Mouse (Mus musculus): ENCODE data around the gene Foxp1. TPM values are rescaled to one million over a fixed set of nuclear protein-coding genes. Genes with fewer than 3 reads are reported as not detected.
A peak's percentile ranks its signal among the peaks of the same experiment; 100 is the strongest.

The Foxp1 gene
- polyA plus RNA-seq, 1 experiment, result 68.1 TPM

DNA sequence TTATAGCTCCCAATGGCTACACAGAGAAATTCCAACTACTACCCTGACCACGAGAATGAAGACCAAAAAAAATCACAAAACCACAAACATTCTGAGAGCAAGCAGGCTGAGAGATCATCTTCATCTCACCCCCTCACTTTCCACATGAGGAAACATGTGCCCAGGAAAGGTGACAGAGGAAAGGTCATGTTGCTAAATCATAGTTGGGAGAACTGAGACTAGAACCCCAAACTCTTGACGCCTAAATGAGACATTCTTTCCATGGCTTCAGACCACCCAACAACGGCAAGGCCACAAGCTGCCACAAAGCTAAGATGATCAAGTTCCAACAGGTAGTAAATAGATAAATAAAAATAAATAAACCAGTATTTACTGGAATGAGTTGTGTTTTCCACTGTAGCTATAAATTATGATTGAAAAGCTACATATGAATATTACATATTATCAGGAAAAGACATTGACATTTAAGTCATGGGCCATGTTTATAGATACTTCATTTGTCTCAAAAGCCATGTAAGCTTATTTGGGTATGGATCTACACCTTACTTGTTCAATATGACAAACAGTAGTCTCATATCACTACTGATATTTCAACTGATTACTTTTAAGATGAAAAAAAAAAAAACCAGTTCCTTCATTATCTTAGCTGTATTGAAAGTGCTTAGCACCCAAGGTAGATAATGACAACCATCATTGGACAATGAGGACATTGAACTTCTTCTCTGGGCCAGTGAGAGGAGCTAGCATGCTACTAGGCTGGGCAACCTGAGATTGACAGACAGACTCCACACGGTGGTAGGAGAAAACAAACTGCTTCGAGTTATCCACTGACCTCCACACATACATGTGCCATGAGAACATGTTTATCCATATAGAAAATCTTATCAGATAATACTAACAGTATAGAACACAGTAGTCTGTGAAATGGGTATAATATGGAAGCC lies 476.4 kb downstream of the Foxp1 start:
- DNase-seq (ENCODE audit: low read depth), result no peak
- TF ChIP-seq CTCF (IDR thresholded peaks at IDR 0.05; ENCODE audit: borderline replicate concordance, extremely low read depth, insufficient read depth, insufficient read length) (no peak), POLR2A (IDR thresholded peaks at IDR 0.05; ENCODE audit: borderline replicate concordance, extremely low read depth, insufficient read depth, insufficient read length, poor library complexity, severe bottlenecking) (no peak)

DNA sequence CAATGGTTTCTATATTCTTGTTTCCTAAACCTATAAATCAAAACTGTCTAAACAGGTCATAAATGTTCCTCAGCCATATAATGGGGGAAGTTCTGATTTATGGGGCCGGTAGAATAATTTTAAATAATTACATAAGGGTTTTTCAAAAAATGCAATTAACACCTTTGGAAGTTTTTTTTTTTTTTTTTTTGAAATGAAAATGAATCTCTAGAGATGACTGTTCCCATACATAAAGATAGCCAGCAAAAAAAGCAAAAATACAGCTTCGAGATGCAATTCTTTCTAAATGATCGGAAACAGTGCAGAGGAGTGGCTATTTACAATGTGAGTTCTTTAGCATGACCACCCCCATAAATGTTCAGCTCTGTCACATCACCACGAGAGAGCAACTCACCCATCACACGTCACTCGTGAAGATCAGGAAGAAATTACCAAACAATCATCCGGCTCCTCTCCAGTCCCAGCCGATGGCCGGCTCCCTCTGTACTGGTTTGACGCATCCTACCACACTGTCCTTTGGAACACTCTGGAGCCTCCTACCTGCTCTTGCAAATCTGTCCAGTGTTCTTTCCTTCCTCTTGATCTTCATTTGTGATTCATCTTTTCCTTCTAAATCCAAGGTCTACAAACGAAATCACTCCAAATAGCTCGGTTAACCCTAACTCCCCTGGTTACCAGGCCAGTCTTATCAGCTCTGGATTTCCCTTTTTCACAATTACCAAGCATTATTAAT lies 478.4 kb downstream of the Foxp1 start:
- no peak for TF ChIP-seq CTCF (IDR thresholded peaks at IDR 0.05; ENCODE audit: borderline replicate concordance, extremely low read depth, insufficient read depth, insufficient read length)
- no peak for TF ChIP-seq POLR2A (IDR thresholded peaks at IDR 0.05; ENCODE audit: borderline replicate concordance, extremely low read depth, insufficient read depth, insufficient read length, poor library complexity, severe bottlenecking)
- DNase-seq (ENCODE audit: low read depth), result no peak

DNA sequence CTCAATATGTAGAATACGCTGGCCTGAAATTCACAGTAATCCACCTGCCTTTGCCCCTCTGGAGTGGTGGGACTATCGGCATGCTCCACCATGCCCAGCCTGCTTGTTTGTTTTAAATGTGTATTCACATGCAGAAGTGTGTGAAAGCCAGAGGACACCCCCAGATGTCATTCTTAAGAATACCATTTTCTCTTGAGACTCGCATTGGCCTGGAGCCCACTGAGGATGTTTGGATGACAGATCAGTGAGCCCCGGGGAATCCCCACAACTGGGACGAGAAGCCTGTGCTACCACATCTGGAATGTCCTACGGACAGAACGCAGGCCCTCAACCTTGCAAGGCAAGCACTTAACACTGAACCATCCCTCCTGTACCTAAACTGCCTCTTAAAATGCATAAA lies 479.3 kb downstream of the Foxp1 start:
- TF ChIP-seq CTCF (IDR thresholded peaks at IDR 0.05; ENCODE audit: borderline replicate concordance, extremely low read depth, insufficient read depth, insufficient read length), result no peak
- DNase-seq (ENCODE audit: low read depth), result no peak

DNA sequence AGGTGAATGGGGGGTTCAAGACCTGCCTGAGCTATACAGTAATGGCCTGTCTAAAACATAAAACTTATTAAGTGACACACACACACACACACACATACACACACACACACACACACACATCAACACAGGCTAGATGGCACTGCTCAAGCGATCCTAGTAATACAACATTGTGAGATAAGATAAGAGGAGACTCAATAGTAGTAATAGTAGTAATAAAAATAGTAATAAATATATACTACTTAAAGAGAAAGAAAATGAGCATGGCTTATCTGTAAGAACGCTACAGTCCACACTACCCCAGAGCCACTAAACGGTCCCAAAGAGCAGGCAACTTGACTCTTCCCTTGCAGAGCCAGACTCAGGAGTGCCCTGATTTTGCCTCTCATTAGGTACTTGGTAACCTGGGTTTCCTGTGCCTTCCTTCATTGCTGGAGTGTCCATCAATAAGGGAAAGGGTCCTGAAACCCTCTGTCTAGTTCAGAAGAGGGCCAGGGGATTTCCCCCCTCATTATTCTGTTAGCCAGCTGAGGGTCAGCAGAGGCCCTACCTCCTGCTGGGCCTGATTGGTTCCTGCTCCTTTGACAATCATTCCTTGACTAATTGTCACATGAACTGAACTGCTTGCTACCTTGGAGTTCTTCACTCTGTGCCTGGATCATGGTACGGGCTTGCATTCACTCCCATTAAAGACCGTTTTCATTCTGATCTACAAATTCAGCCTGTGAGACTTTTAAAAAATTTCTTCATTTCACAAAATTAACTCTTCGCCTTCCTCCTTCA lies 480.2 kb downstream of the Foxp1 start:
- DNase-seq (ENCODE audit: low read depth), result no peak
- TF ChIP-seq POLR2A (IDR thresholded peaks at IDR 0.05; ENCODE audit: borderline replicate concordance, extremely low read depth, insufficient read depth, insufficient read length, poor library complexity, severe bottlenecking) (no peak), CTCF (IDR thresholded peaks at IDR 0.05; ENCODE audit: borderline replicate concordance, extremely low read depth, insufficient read depth, insufficient read length) (no peak)

DNA sequence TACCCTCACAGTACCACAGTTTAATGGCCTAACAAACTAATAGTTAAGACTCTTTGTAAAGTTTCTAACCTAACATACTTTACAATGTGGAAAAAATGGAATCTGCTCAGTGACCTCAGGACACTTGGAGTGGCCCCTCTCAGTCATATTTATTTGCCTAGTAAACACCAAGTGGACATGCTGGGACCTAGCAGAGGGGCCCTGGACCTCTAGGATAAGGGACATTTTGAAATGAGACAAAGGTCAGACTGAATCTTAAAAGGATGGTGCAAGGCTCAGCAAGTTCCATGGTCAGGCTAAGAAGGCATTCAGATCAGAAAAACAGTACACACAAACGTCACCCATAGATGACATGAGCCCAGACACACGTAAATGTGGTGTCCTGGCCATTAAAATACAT lies 483.5 kb downstream of the Foxp1 start:
- no peak for TF ChIP-seq POLR2A (IDR thresholded peaks at IDR 0.05; ENCODE audit: borderline replicate concordance, extremely low read depth, insufficient read depth, insufficient read length, poor library complexity, severe bottlenecking)
- DNase-seq (ENCODE audit: low read depth), result no peak

DNA sequence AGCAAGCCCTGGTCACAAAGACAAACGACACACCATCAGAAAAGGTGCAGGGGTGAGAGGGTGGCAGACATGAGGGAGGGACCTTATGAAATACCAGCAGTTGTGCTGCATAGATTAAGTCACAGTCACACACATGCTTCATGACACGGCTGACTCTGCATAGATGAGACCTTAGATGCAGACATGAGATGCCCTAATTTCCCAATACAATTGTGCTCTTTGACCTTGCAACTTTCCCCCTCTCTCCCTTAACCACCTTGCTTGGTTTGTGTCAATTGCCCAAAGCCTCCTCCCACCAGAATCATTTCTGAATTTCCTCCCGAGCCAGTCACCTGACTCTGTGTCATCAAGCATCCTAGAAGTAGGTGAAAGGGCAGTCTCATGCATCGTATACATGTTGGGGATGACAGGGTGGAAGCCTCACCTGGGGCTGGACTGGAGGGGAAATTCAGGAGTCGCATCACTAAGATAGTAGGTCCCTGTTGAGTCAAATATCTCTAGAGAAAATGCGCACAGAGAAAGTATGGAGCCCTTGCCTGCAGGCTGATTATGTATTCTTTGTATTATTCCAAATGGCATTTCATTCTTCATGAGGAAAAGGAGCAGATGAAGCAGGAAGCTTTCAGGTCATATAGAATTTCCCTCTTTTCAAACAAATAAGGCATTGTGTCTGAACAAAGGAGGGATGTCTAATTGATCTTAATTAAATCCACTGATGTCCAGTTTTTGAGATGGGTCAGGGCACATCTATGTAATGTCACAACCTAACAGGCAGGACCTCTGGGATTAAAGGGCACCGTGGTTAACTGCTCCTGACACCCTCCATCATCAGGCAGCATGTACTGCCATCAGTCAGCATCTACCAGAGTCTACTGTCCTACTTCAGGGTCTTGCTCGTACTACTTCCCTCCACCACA lies 486.8 kb downstream of the Foxp1 start:
- DNase-seq (ENCODE audit: low read depth), result no peak
- TF ChIP-seq POLR2A (IDR thresholded peaks at IDR 0.05; ENCODE audit: borderline replicate concordance, extremely low read depth, insufficient read depth, insufficient read length, poor library complexity, severe bottlenecking), result no peak
- TF ChIP-seq CTCF (IDR thresholded peaks at IDR 0.05; ENCODE audit: borderline replicate concordance, extremely low read depth, insufficient read depth, insufficient read length), result no peak

DNA sequence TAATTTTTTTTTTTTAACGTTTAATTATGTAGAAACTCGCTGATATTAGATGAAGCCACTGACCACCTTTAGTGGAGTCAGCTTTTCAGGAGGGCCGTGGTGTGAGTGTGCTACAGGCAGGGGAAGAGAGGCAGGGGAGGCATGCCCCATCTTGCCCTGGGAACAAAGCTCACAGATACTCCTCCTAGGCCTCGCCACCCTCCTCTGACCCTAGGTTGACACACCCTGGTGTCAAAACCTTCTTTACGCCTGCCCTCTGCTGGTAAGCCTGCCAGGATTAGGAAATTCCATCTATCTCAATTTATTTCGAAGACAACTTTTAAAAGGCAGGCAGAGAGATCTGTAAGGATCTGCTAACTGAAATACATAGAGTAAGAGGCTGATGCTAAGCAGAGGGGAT lies 489.5 kb downstream of the Foxp1 start:
- TF ChIP-seq CTCF (IDR thresholded peaks at IDR 0.05; ENCODE audit: borderline replicate concordance, extremely low read depth, insufficient read depth, insufficient read length) (peak; percentile 35; the same call in 1 of the 2 replicates), POLR2A (IDR thresholded peaks at IDR 0.05; ENCODE audit: borderline replicate concordance, extremely low read depth, insufficient read depth, insufficient read length, poor library complexity, severe bottlenecking) (no peak)
- no peak for DNase-seq (ENCODE audit: low read depth)

DNA sequence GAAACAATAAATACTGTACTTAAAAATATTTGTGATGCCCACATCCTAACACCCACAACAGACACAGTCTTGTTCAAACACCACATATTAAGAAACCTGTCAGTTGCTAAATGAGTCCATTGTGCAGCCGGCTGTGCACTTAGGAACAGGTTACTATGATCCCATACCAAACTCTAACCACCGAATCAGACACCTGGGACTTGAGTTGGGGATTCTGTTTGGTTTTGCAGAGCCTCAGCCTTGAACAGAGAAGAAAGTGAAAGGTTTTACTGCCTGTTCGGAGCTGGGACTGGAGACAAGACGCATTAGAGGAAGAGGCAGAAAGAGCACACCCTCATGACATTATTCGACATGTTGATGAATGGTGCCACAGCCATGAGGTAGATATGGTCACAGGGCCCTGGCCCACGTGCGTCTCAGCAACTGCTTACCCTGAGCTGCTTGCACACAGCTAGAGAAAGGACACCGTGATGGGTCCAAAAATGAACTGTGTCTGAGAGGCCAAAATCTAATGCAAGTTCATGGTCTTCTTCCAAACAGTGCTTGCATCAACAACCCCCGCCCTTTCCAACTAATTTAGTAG lies 491.1 kb downstream of the Foxp1 start:
- TF ChIP-seq POLR2A (IDR thresholded peaks at IDR 0.05; ENCODE audit: borderline replicate concordance, extremely low read depth, insufficient read depth, insufficient read length, poor library complexity, severe bottlenecking), result no peak
- TF ChIP-seq CTCF (IDR thresholded peaks at IDR 0.05; ENCODE audit: borderline replicate concordance, extremely low read depth, insufficient read depth, insufficient read length), result no peak
- no peak for DNase-seq (ENCODE audit: low read depth)

DNA sequence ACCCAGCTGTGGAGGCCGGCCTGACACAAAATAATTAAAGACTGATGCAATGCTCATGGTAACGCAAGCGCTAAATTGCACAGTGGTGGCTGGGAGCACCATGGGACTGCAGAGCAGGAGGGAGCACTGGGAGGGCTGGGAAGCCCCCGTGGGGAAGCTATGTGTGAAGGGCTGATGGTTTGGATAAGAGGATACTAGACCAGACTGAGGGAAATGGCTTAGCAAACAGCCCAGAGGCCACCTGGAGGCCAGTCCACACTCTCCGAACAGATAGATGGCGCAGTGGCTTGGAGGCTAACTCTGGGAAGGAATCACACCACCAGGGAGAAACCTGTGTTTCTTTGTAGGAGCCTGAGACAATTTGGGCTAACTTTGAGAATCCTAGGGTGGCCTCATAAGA lies 492.3 kb downstream of the Foxp1 start:
- TF ChIP-seq POLR2A (IDR thresholded peaks at IDR 0.05; ENCODE audit: borderline replicate concordance, extremely low read depth, insufficient read depth, insufficient read length, poor library complexity, severe bottlenecking), result no peak
- peak; percentile 44; the same call in 1 of the 2 replicates for TF ChIP-seq CTCF (IDR thresholded peaks at IDR 0.05; ENCODE audit: borderline replicate concordance, extremely low read depth, insufficient read depth, insufficient read length)
- DNase-seq (ENCODE audit: low read depth), result peak; percentile 50

DNA sequence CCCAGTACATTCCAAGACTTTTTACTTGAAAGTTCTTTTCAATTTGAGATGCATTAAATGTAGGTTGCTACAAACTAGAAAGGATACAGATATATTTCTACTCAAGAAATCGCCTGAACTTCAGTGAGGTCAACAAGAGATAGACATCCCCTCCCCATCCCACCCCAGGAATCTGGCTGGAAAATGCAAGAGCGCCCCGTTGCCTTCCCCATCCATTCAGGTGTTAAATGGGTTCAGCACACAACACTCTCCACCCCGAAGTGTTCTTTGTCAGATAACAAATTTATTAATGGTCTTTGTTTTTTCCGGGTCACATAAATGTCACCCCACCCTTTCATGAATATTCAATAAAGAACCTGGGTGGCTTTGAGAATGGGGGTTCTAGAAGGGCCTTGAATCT lies 493.1 kb downstream of the Foxp1 start:
- no peak for TF ChIP-seq CTCF (IDR thresholded peaks at IDR 0.05; ENCODE audit: borderline replicate concordance, extremely low read depth, insufficient read depth, insufficient read length)
- TF ChIP-seq POLR2A (IDR thresholded peaks at IDR 0.05; ENCODE audit: borderline replicate concordance, extremely low read depth, insufficient read depth, insufficient read length, poor library complexity, severe bottlenecking), result no peak
- DNase-seq (ENCODE audit: low read depth), result no peak

Data from brain, embryonic 14.5 days (tissue).